Mouse (Mus musculus): Measurements from ENCODE around the gene Mapk1ip1l.

The Mapk1ip1l gene

DNA sequence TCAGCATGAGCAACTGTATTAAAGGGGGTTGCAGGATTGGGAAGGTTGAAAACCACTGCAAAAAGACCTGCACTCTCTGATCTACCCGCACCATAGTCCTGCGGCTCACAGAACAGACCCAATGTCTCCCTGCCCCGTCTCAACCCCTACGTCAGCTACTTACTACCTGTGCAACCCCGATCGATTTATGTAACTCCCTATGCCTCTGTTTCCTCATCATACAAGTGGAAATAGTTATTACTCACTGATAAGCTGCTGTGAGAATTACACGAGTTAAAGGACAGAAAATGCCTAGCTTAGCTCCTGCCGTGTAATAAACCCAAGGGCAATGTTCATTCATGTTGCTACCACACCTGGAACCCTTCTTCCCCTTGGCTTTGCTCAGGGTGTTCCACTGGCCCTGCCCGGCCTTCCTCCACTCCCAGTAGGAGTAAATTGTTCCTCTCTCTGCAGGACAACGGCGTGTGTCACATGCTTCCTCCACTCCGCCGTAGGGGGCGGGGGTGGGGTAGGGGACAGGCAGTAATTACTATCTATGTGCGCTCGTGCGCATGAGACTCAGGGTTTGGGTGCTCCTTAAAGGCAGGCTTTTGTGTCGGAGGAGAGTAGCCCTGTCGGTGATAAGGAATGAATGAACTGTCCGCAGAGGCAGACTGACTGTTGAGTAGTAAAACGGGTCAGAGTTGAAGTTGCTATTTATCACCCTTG lies 66.8 kb downstream of the Mapk1ip1l start:
- DNase-seq, result no peak

DNA sequence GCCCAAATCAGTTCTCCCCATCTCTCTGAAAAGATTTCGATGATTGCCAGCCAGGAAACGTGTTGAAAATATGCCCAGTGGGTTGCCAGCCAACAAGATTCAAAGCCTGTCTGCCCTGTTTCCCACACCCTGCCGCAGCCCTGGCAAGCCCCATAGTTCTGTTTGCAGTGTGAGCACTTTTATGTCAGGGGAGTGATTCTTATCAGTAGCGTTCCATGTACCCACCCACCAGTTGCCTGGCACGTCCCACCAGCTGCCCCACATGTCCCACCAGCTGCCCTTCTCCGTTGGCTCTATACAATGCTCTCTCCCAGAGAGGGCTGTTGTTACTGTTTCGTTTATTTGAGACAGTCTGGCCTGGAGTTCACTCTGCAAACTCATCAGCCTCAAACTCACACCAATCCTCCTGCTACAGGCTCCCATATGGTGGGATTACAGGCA lies 68.8 kb downstream of the Mapk1ip1l start:
- peak; percentile 33 for DNase-seq

DNA sequence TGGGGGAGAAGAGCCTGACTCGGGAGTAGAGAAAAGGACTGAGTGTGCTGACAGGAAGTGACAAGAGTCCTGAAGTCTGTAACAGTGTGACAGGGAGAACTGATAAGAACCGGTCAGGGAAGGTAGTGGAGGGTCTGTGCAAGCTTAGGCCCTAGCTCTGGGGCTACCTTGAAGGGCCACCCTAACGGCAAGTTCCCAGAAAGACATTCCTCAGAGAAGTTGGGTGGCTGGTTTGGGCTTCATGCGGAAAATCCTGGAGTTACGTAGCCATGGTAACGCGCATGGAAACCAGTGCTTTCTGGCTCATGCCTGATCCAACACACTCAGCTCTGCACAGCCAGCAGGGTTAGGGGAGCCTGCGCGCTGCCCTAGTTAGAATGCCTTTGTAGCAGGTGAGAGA lies 69.4 kb downstream of the Mapk1ip1l start, which contains the start of gene Lgals3:
Gene Lgals3, plus strand, starts transcription at position 291 of the 400 bp plus-strand sequence.
- peak; percentile 55 for DNase-seq

DNA sequence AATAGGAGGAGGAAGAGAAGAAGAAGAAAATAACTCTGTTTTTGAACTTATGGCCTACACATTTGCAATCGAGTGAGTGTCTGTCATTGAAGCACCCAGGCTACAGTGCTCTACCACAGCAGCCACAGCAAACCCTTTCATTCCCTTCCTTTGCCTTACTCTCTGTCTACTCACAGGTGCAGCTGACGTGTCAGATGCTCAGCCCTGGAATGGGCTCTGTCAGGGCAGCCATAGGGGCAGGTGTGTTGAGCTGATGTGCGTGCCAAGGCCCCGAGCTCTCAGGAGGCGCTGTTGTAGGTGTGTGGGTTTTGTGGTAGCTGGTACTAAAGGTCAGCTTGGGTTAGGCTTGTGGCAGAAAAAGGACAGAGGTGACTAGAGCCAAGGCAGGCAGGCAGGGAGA lies 71.7 kb downstream of the Mapk1ip1l start:
- DNase-seq, result no peak

DNA sequence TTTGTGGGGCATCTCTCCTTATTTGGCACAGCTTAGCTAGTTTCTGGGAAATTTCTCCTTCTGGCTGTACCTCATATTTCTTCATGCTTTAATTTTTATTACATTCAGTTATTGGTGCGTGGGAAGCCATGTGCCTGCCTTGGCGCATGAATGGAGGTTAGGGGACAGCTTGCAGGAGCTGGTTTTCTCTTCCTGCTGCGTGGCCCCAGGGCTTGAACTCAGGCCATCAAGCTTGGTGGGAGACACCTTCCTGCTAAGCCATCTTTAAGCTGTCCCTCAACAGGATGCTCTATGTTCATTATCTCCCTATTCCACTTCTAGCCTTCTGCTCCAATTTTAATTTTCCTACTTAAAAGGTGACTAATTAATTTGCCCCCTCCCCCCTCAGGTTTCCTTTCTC lies 72.7 kb downstream of the Mapk1ip1l start:
- no peak for DNase-seq

DNA sequence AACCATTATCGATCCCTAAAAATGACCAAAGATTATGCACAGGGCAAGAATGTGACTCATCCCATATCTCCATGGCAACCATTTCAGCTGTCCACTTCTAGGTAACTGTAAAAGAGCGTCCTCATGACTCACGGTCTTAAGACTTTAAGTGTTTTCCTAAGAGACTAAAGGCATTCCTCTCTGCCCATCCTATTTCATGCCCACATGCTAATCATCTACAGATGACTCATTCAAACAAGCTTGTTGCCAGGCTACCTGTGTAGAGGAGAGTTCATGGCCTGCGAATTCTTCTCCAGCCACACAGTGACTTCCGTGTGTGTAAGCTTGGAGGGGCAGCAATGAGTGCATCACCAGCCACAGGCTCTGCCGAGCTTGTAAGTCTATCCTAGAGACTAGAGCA lies 73.6 kb downstream of the Mapk1ip1l start:
- no peak for DNase-seq

Measured in right cerebral cortex, postnatal 25 days (tissue).